Mouse (Mus musculus) layer of hippocampus, postnatal 10 days (tissue): ENCODE data around the gene Tmem260. TPM values are rescaled to one million over a fixed set of nuclear protein-coding genes. Genes with fewer than 3 reads are reported as not detected.

Experiments used
- DNase-seq, 2 experiments: peaks; one replicate each; pipeline ENCODE4 v3.0.0; 2021; ENCODE audit warnings: low spot score in 2 of 2
- total RNA-seq, 2 experiments: library from RNA; stranded (reverse); gene quantifications; 2 replicates each; pipeline ENCODE4 v1.2.3; 2021

The Tmem260 gene
- total RNA-seq, 2 experiments from 2014 or later = 19.1 to 21.8 TPM

GRCm38 (mm10) chr14:48549703-48550102 is 103.8 kb downstream of the Tmem260 start:
- DNase-seq = no peak

DNA sequence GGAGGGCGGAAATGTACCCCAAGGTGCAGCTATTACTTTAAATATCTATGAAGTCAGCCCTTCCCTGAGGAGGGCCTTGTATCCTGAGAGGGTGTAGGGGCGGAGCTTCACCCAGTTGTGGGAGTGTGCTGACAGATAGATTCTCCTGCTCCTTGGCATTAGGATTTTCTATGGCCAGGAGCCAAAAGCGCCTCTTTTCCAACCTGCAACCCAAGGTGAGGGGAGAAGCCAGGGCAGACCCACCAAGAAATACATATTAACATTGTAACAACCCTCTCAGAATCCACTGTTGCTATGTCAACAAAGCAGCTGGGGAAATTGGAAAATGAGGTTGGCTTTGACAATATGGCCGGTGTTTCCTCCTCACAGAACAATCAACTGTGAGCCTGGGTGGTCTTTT is 107.3 kb downstream of the Tmem260 start:
- no peak for DNase-seq

GRCm38 (mm10) chr14:48553754-48554153 is 107.8 kb downstream of the Tmem260 start:
- DNase-seq = no peak

GRCm38 (mm10) chr14:48558975-48559374 is 113.1 kb downstream of the Tmem260 start:
- no peak for DNase-seq

- DNase-seq = no peak
These were observed 113.8 kb downstream of the Tmem260 start for GRCm38 (mm10) chr14:48559736-48560135.

- no peak for DNase-seq
These were observed 120.7 kb downstream of the Tmem260 start for GRCm38 (mm10) chr14:48566596-48566995.

Other genes starting within 250 kb of the Tmem260 start
- 1 to 10 TPM in 1 of 2 experiments, under 1 TPM in 1; 0.74 to 3.1 TPM for gene Otx2, start 227.7 kb downstream of the Tmem260 start, total RNA-seq